Mouse (Mus musculus) lung, postnatal 25 days (tissue): ENCODE data around the gene Krt15.

Experiments used
- DNase-seq: peaks from one replicate; pipeline ENCODE4 v3.0.0; 2022; ENCODE audit warnings: low spot score

The Krt15 gene

DNA sequence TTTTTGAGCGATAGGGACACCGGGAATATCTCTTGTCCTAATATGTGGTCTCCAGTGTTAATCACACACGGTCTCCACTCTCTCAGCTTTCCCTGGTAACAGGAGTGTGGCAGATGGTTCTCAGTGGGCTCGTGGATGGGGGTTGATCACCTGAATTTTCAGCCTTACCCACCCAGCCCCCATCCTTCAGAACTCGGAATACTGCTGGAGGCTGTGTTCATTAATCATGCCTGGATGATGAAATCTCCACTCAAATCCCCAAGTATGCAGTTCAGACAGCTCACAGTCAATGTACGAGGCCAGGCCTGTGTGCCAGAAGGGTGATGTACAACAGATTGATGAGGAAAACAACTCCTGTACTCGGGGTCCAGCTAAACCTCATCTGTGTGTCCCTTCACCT lies 10.8 kb downstream of the Krt15 start:
- DNase-seq, result no peak

DNA sequence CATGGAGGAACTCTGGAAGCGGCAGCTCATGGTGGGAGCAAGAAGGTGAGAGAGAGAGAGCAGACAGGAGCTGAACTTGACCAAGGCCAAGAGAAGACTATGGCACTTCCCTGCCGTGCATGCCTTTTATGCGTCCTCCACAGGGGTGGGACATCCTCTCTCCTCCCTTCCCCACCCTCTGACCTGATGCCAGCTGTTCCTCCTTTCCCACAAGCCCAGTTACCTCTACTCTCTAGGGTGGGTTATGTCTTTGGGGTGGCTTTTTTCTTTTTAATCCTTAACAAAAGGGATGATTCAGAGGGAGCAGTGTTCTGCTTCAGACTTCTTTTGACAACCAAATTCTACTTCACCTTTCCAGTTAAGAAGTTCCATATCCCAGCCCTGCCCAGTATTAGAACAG lies 14.3 kb downstream of the Krt15 start, which contains the start of gene Krt13:
Gene Krt13, minus strand, starts transcription at position 101 of the 400 bp plus-strand sequence.
- DNase-seq, result no peak

DNA sequence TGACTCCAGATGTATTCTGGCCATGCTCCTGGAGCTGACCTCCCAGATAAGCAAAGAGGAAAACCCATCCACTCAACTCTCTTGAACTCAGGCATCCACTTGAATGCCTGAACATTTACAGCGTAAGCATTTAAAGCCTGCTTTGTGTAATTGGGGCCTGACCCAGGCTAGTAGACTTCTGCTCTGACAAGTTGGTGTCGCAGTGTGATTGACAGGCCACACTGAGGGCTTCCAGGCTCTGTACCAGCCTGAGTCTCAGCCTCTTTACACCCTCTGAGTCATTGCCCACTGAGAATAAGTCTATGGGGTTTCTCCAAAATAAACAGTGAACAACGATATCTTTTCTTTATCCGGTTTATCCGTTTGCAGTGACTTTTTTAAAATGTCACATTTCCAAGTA lies 15.4 kb downstream of the Krt15 start:
- peak; percentile 23 for DNase-seq

DNA sequence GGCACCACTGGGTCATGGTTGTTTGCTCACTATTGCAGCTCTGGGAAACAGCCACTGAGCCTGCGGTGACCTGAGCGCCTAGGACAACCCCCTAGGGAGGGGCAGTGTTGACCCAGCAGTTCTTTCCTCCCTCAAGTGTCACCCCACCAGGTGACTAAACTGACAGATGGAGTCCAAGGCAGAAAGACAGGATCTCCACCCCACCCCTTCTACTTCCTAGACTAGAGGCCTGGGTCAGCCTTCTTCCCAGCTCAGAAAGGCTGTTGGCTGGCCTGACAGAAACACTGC lies 22.0 kb downstream of the Krt15 start:
- DNase-seq, result peak; percentile 52

GRCm38 (mm10) chr11:100112935-100113741 lies 22.6 kb downstream of the Krt15 start:
- DNase-seq, result no peak

DNA sequence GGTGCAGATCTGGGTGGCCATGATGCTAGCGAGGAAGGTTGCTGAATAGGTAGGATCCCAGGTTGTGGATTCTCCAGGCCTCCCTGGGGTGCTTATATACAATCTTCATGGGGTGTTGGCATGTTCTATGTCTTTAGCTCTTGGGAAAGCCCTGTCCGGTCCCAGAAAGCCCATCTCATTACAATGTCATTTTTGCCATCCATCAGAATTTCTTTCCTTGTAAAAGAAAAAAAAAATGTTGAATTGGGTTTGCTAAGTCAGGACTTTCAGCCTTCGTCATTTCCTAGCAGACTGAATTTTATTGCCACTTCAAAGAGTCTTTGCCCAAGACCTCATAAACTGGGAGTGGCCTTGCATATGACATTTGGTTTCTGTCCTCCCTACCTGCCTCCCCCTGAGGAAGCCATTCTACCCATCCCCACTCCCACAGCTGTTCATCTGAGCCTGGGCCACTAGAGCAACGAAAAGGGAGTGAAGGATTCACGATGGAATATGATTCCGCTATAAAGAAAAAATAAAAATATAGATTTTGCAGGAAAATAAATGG lies 30.1 kb downstream of the Krt15 start, which contains the start of gene Krt36:
Gene Krt36, minus strand, starts transcription at position 51 of the 547 bp plus-strand sequence.
- DNase-seq, result no peak

DNA sequence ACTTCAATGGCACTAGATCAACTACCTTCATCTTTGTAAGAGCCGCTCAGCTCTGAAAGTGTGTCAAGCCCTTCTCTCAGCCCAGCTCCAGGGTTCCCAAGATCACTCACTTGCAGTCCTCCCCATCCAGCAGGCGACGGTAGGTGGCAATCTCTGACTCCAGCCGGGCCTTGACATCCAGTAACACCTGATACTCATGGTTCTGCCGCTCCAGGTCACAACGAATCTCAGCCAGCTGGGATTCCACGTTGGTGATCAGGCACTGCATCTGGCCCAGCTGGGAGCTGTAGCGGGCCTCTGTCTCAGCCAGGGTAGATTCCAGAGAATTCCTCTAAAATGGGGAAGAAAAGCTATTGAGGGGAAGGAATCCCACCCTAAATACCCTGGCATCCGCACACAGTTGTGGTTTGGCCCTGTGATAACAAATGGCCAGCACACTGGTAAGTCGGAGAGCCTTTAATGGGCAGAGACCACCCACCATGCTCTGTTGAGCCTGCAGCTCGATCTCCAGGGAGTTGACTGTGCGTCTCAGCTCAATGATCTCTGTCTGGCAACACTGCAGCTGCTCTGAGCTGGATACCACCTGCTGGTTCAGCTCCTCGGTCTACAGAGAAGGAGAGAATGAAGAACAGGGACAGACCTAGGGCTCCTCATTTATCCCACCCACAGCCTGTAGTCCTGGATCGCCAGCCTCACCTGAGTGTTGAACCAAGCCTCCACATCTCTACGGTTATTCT lies 32.9 kb downstream of the Krt15 start:
- DNase-seq, result no peak

GRCm38 (mm10) chr11:100100391-100100790 lies 35.3 kb downstream of the Krt15 start:
- no peak for DNase-seq

GRCm38 (mm10) chr11:100097819-100098218 lies 37.9 kb downstream of the Krt15 start:
- no peak for DNase-seq

DNA sequence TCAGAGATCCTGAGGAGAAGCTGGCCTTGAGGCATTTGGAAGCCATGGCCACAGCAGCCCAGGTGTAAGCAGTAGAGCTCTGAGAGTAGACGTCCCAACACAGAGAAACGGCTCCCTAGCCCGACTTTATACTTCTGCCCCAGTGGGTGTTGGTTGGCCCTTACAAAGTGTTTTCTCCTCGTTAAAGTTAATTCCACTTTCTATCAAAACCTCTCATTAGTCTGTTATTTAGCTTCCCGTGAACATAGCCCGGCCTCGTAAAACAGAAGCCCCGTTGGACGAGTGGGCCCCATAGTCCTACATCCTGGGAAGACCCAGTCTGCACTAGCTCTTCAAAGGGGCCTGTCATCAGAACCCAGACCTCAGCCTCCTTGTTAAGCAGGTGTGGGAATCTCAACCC lies 39.6 kb downstream of the Krt15 start, which contains the start of gene Krt35:
Gene Krt35, minus strand, starts transcription at position 101 of the 400 bp plus-strand sequence.
- DNase-seq, result no peak

GRCm38 (mm10) chr11:100088378-100089025 lies 47.2 kb downstream of the Krt15 start:
- DNase-seq, result no peak

DNA sequence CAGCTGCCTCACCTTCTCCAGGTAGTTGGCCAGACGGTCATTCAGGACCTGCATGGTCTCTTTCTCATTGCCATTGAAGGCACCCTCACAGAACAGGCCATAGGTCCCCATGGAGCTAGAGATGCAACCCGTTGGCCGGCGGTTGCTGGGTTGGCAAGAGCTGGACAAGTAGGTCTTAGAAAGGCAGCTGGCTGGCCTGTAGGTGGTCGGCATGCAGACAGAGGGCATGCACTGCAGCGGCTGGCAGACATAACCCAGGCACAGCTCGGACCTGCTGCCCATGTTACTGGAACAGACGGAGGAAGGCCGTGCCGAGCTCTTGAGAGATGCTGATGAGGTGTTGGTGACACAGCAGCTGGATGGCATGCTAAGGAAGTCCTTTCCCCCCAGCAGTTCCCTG lies 47.9 kb downstream of the Krt15 start, which contains the start of gene Krt32:
Gene Krt32, minus strand, starts transcription at position 366 of the 400 bp plus-strand sequence.
- no peak for DNase-seq
